12 mouse cellular contexts compared by ENCODE assay signal in the genomic region with DNA sequence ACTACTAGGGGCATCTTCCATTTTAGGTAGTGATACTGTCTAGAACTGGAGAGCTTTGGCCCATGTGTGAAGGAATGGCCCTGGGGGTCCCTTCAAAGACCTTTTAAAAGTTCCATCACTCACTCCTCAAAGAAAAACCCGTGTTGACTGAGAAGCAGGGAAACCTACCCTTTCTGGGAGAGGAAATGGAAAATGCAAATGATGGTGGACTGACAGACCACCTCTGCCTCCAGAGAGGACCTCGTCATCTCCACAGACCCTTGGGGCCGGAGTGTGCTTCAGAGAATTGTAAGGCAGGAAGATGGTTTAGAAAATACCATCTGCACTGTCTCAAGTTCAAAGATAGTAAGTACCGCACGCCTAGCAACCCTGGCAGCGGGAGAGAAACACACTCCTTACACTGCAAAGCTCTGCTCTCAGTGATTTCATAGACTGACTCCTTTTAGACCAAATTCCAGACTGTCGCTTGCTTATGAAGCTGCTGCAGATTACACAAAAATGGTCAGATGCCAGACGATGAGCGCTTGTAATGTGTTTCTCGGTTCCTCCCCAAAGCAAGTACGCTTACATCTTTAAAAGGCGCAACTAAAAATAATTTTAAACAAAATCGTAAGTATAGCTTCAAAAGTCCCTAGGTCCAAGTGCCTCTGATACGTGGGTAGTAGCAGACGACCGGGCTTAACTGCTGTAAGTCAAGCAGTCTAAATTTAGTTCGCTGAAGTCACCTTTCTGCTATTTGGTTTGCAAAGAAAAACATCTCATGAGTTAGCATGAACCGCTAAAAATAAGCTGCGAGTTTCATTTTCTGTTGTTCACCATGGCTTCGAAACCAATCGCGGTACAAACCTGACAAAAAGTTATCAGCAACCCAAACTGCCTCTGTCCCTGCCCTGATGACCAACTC. TPM values are rescaled to one million over a fixed set of nuclear protein-coding genes. Genes with fewer than 3 reads are reported as not detected.
DNase-seq lines count a peak whose midpoint lies in the region; ATAC-seq and TF ChIP-seq lines count a peak whose summit lies in the region.
"Had no signal": no experiment of that assay in that cellular context is flagged by ENCODE, and none has a peak within 500 bp of the region (broad histone marks: within the 10 kb centered on the region; RNA-seq: fewer than 3 reads in every experiment).

No protein-coding gene starts in this region.

- no peak for TF ChIP-seq CTCF in midbrain, postnatal 0 days (IDR thresholded peaks at IDR 0.05)

- 94% methylated on average over 22 of the region's 22 CpGs for WGBS in midbrain, embryonic 11.5 days
- WGBS in midbrain, postnatal 0 days = 88% methylated on average over 22 of the region's 22 CpGs
- WGBS in limb, embryonic 12.5 days = 90% methylated on average over 22 of the region's 22 CpGs
- 94% methylated on average over 22 of the region's 22 CpGs for WGBS in midbrain, embryonic 10.5 days
- 88% methylated on average over 22 of the region's 22 CpGs for WGBS in forebrain, embryonic 16.5 days
- WGBS in neural tube, embryonic 15.5 days = 91% methylated on average over 22 of the region's 22 CpGs

- H3K9me3 ChIP-seq in midbrain, embryonic 11.5 days (ENCODE audit: control insufficient read depth, low read length) = no peaks in the 10 kb centered on the region
- H3K9me3 ChIP-seq in midbrain, postnatal 0 days (ENCODE audit: low read length) = no peaks in the 10 kb centered on the region
- no peaks in the 10 kb centered on the region for H3K9me3 ChIP-seq in limb, embryonic 12.5 days
- H3K9me3 ChIP-seq in midbrain, embryonic 10.5 days (replicated peaks) = peaks cover 7% of the 10 kb centered on the region; the same call in 1 of the 2 replicates
- no peaks in the 10 kb centered on the region; the same call in 1 of the 2 replicates for H3K9me3 ChIP-seq in forebrain, embryonic 16.5 days (ENCODE audit: control insufficient read depth, low read length)
- H3K9me3 ChIP-seq in neural tube, embryonic 15.5 days (replicated peaks) = no peaks in the 10 kb centered on the region
- H3K9me3 ChIP-seq: embryonic facial prominence, embryonic 13.5 days had no signal

- no peak overlapping the region for H3K4me2 ChIP-seq in midbrain, embryonic 11.5 days
- no peak overlapping the region for H3K4me2 ChIP-seq in midbrain, postnatal 0 days (ENCODE audit: low read depth, low read length, poor library complexity, severe bottlenecking)
- H3K4me2 ChIP-seq in limb, embryonic 12.5 days = no peak overlapping the region
- H3K4me2 ChIP-seq in forebrain, embryonic 16.5 days (ENCODE audit: low read length) = no peak overlapping the region
- no peak overlapping the region for H3K4me2 ChIP-seq in neural tube, embryonic 15.5 days
- H3K4me2 ChIP-seq: embryonic facial prominence, embryonic 13.5 days had no signal

- H3K4me1 ChIP-seq in midbrain, embryonic 11.5 days (ENCODE audit: control insufficient read depth, insufficient read depth, low read length) = peaks cover 6% of the 10 kb centered on the region
- no peaks in the 10 kb centered on the region for H3K4me1 ChIP-seq in midbrain, postnatal 0 days (ENCODE audit: insufficient read depth, low read length)
- peaks cover 12% of the 10 kb centered on the region for H3K4me1 ChIP-seq in limb, embryonic 12.5 days (replicated peaks)
- H3K4me1 ChIP-seq in midbrain, embryonic 10.5 days = peaks cover 16% of the 10 kb centered on the region
- H3K4me1 ChIP-seq in forebrain, embryonic 16.5 days (replicated peaks; ENCODE audit: control insufficient read depth, insufficient read depth, low read length) = no peaks in the 10 kb centered on the region
- 0 out of 2 replicates have a peak, but pooled peaks cover 4% of the 10 kb centered on the region for H3K4me1 ChIP-seq in neural tube, embryonic 15.5 days

- no peak overlapping the region for H3K4me3 ChIP-seq in midbrain, embryonic 11.5 days (ENCODE audit: low read depth, low read length)
- H3K4me3 ChIP-seq in midbrain, postnatal 0 days (ENCODE audit: low read depth, low read length) = no peak overlapping the region
- no peak overlapping the region for H3K4me3 ChIP-seq in limb, embryonic 12.5 days (replicated peaks)
- no peak overlapping the region for H3K4me3 ChIP-seq in midbrain, embryonic 10.5 days
- no peak overlapping the region for H3K4me3 ChIP-seq in forebrain, embryonic 16.5 days (replicated peaks; ENCODE audit: low read length)
- no peak overlapping the region for H3K4me3 ChIP-seq in neural tube, embryonic 15.5 days (replicated peaks)
- H3K4me3 ChIP-seq: embryonic facial prominence, embryonic 13.5 days; megakaryocyte, embryonic 14.5 days had no signal

- H3K9ac ChIP-seq in midbrain, embryonic 11.5 days (ENCODE audit: low read length) = no peak overlapping the region
- H3K9ac ChIP-seq in midbrain, postnatal 0 days (replicated peaks; ENCODE audit: low read length, poor library complexity, severe bottlenecking) = no peak overlapping the region
- H3K9ac ChIP-seq in limb, embryonic 12.5 days (replicated peaks) = no peak overlapping the region
- no peak overlapping the region for H3K9ac ChIP-seq in forebrain, embryonic 16.5 days (replicated peaks; ENCODE audit: low read depth, low read length)
- no peak overlapping the region for H3K9ac ChIP-seq in neural tube, embryonic 15.5 days (replicated peaks)
- H3K9ac ChIP-seq: embryonic facial prominence, embryonic 13.5 days had no signal

- no peak for ATAC-seq in midbrain, embryonic 11.5 days (ENCODE audit: low FRiP score)
- ATAC-seq in midbrain, postnatal 0 days (ENCODE audit: low FRiP score) = no peak
- ATAC-seq in limb, embryonic 12.5 days (ENCODE audit: insufficient number of reproducible peaks, insufficient read depth, low FRiP score, low TSS enrichment, low read depth) = no peak
- no peak for ATAC-seq in forebrain, embryonic 16.5 days
- ATAC-seq in neural tube, embryonic 15.5 days (ENCODE audit: low FRiP score) = no peak
- ATAC-seq: Patski had no signal

- no peaks in the 10 kb centered on the region for H3K27me3 ChIP-seq in midbrain, embryonic 11.5 days (ENCODE audit: control insufficient read depth, insufficient read depth, low read length)
- no peaks in the 10 kb centered on the region for H3K27me3 ChIP-seq in midbrain, postnatal 0 days (ENCODE audit: insufficient read depth, low read length)
- H3K27me3 ChIP-seq in limb, embryonic 12.5 days = no peaks in the 10 kb centered on the region
- no peaks in the 10 kb centered on the region for H3K27me3 ChIP-seq in splenic B cell, adult 2 months (ENCODE audit: control insufficient read depth, insufficient read depth, low read length, poor library complexity, severe bottlenecking)
- no peaks in the 10 kb centered on the region for H3K27me3 ChIP-seq in midbrain, embryonic 10.5 days (ENCODE audit: low read depth, poor library complexity, severe bottlenecking)
- H3K27me3 ChIP-seq in forebrain, embryonic 16.5 days (replicated peaks; ENCODE audit: control insufficient read depth, insufficient read depth, low read length) = no peaks in the 10 kb centered on the region
- no peaks in the 10 kb centered on the region for H3K27me3 ChIP-seq in neural tube, embryonic 15.5 days (replicated peaks)
- H3K27me3 ChIP-seq: embryonic facial prominence, embryonic 13.5 days; megakaryocyte, embryonic 14.5 days; Patski had no signal

- H3K36me3 ChIP-seq in midbrain, embryonic 11.5 days (ENCODE audit: control insufficient read depth, insufficient read depth, low read length) = no peaks in the 10 kb centered on the region
- no peaks in the 10 kb centered on the region for H3K36me3 ChIP-seq in midbrain, postnatal 0 days (ENCODE audit: insufficient read depth, low read length)
- H3K36me3 ChIP-seq in limb, embryonic 12.5 days = no peaks in the 10 kb centered on the region
- no peaks in the 10 kb centered on the region for H3K36me3 ChIP-seq in splenic B cell, adult 2 months (ENCODE audit: control insufficient read depth, insufficient read depth, low read length, poor library complexity, severe bottlenecking)
- no peaks in the 10 kb centered on the region for H3K36me3 ChIP-seq in midbrain, embryonic 10.5 days
- no peaks in the 10 kb centered on the region for H3K36me3 ChIP-seq in forebrain, embryonic 16.5 days (ENCODE audit: control insufficient read depth, insufficient read depth)
- no peaks in the 10 kb centered on the region for H3K36me3 ChIP-seq in neural tube, embryonic 15.5 days
- H3K36me3 ChIP-seq: embryonic facial prominence, embryonic 13.5 days had no signal

- no peak overlapping the region for H3K27ac ChIP-seq in midbrain, embryonic 11.5 days (ENCODE audit: low read depth, low read length)
- no peak overlapping the region for H3K27ac ChIP-seq in midbrain, postnatal 0 days (ENCODE audit: low read depth, low read length)
- 0 out of 2 replicates have a peak overlapping the region, but pooled peaks have one; percentile 20 for H3K27ac ChIP-seq in limb, embryonic 12.5 days
- H3K27ac ChIP-seq in midbrain, embryonic 10.5 days (replicated peaks) = no peak overlapping the region
- no peak overlapping the region for H3K27ac ChIP-seq in forebrain, embryonic 16.5 days (ENCODE audit: low read length)
- H3K27ac ChIP-seq in neural tube, embryonic 15.5 days (replicated peaks) = no peak overlapping the region
- H3K27ac ChIP-seq: embryonic facial prominence, embryonic 13.5 days had no signal

- peak; percentile 69 for DNase-seq in midbrain, embryonic 11.5 days (ENCODE audit: low spot score, missing footprints)
- no peak for DNase-seq in midbrain, postnatal 0 days (ENCODE audit: low spot score)
- peak; percentile 63 for DNase-seq in heart, adult 8-10 months (ENCODE audit: low spot score)
- DNase-seq in splenic B cell, adult 2 months (ENCODE audit: low read depth, low spot score) = peak; percentile 85
- no peak for DNase-seq in midbrain, embryonic 10.5 days (ENCODE audit: low spot score)
- DNase-seq: thymus, postnatal 4 days had no signal

RNA-seq across cellular contexts. Expression of gene Zbtb38, which starts 12.6 kb away (rescaled TPM):
- 11.3 and 11.9 TPM in 2 replicates for polyA plus RNA-seq in midbrain, embryonic 11.5 days (2014; fragmentation: Nextera tagmentation; extraction: Ambion mirVana)
- total RNA-seq in midbrain, postnatal 0 days (2014; rRNA removed) = 50.7 and 77.7 TPM in 2 replicates
- polyA plus RNA-seq in midbrain, postnatal 0 days (2015; fragmentation: Nextera tagmentation; extraction: Ambion mirVana) = 46.2 and 49.9 TPM in 2 replicates
- total RNA-seq in heart, adult 8-10 months (2022) = 10 to 100 TPM; 38.8 to 42.4 (median 40.8) TPM
- 10.2 and 11.6 TPM in 2 replicates for polyA plus RNA-seq in limb, embryonic 12.5 days (2016; fragmentation: Nextera tagmentation; extraction: Ambion mirVana)
- polyA plus RNA-seq in midbrain, embryonic 10.5 days (2016; fragmentation: Nextera tagmentation; extraction: Ambion mirVana) = 8.1 and 10.6 TPM in 2 replicates
- polyA plus RNA-seq in forebrain, embryonic 16.5 days (2015; fragmentation: Nextera tagmentation; extraction: Ambion mirVana) = 52.3 and 54.0 TPM in 2 replicates
- 48.0 and 52.3 TPM in 2 replicates for polyA plus RNA-seq in neural tube, embryonic 15.5 days (2015; fragmentation: Nextera tagmentation; extraction: Ambion mirVana)

Comparison
In these comparisons a context has a peak if more than half of its experiments do, and no peak if none do; other contexts are left out.
1. DNase-seq: peak in midbrain, embryonic 11.5 days (single experiment), heart, adult 8-10 months (single experiment) and splenic B cell, adult 2 months (single experiment); none in midbrain, postnatal 0 days (single experiment) and midbrain, embryonic 10.5 days (single experiment).